Mouse (Mus musculus): ENCODE results near the gene Zdbf2. TPM values are rescaled to one million over a fixed set of nuclear protein-coding genes. Genes with fewer than 3 reads are reported as not detected.

Zdbf2 gene
- total RNA-seq (2023): not detected in 2 replicates

GRCm38 (mm10) chr1:63272741-63273338, at the start of gene Zdbf2:
Gene Zdbf2 (plus strand): TSS chr1:63273265.

Other genes starting within 250 kb of the Zdbf2 start
- gene Ino80d, start 158.6 kb upstream of the Zdbf2 start, total RNA-seq (2023): 51.2 and 65.7 TPM in 2 replicates
- 302 and 359 TPM in 2 replicates for gene Eef1b2, start 96.4 kb upstream of the Zdbf2 start, total RNA-seq (2023)
- gene Ndufs1, start 96.4 kb upstream of the Zdbf2 start, total RNA-seq (2023): 50.9 and 59.3 TPM in 2 replicates
- not detected in 2 replicates for gene Gpr1, start 58.7 kb upstream of the Zdbf2 start, total RNA-seq (2023)
- gene Adam23, start 172.6 kb downstream of the Zdbf2 start, total RNA-seq (2023): not detected in 2 replicates

Data from neutrophil, adult 65 days (primary cell).